Mouse (Mus musculus) limb, embryonic 12.5 days (tissue): Measurements from ENCODE around the gene Cdadc1. TPM values are rescaled to one million over a fixed set of nuclear protein-coding genes. Genes with fewer than 3 reads are reported as not detected.

Experiments
- ATAC-seq: fragments of 200-750 bp; cut with Nextera tagmentation; 2 replicates; pipeline ENCODE4 v1.8.0; 2017; ENCODE audit warnings: low read depth, moderate TSS enrichment; ENCODE audit not compliant: insufficient number of reproducible peaks, insufficient read depth, low FRiP score, low TSS enrichment
- H3K27ac ChIP-seq: fragments of 300-500 bp; sonication (generic); 2 replicates; pipeline ENCODE4 v1.5.1; 2016; ENCODE audit warnings: mild to moderate bottlenecking, moderate library complexity
- H3K27me3 ChIP-seq: fragments of 300-500 bp; sonication (generic); 2 replicates; pipeline ENCODE4 v1.6.1; 2016; ENCODE audit warnings: mild to moderate bottlenecking, moderate library complexity
- H3K36me3 ChIP-seq: fragments of 300-500 bp; sonication (generic); 2 replicates; pipeline ENCODE4 v1.6.1; 2016; ENCODE audit warnings: mild to moderate bottlenecking, moderate library complexity
- H3K4me1 ChIP-seq: fragments of 300-500 bp; sonication (generic); replicated peaks from 2 replicates; pipeline ENCODE4 v1.6.1; 2016
- H3K4me2 ChIP-seq: fragments of 300-500 bp; sonication (generic); 2 replicates; pipeline ENCODE4 v1.6.1; 2016; ENCODE audit warnings: mild to moderate bottlenecking, moderate library complexity
- H3K4me3 ChIP-seq: fragments of 300-500 bp; sonication (generic); replicated peaks from 2 replicates; pipeline ENCODE4 v1.5.1; 2016; ENCODE audit warnings: mild to moderate bottlenecking
- H3K9ac ChIP-seq: fragments of 300-500 bp; sonication (generic); replicated peaks from 2 replicates; pipeline ENCODE4 v1.6.1; 2016; ENCODE audit warnings: mild to moderate bottlenecking, moderate library complexity
- H3K9me3 ChIP-seq: fragments of 300-500 bp; sonication (generic); 2 replicates; pipeline ENCODE4 v1.6.1; 2016; ENCODE audit warnings: mild to moderate bottlenecking, moderate library complexity
- WGBS: fragments of 180-500 bp; shearing (Covaris S2); methylation state at CpG from one replicate; pipeline ENCODE4 v1.1.7; 2016; 5-methylcytosine and 5-hydroxymethylcytosine counted together
- polyA plus RNA-seq: library from polyadenylated mRNA; unstranded; fragments of >200 nt; fragmentation: Nextera tagmentation; extraction: Ambion mirVana; gene quantifications from 2 replicates; pipeline ENCODE4 v1.2.1, GENCODE M21; 2016

Cdadc1 gene
- polyA plus RNA-seq, 1 experiment from 2014 or later = 35.5 TPM

DNA sequence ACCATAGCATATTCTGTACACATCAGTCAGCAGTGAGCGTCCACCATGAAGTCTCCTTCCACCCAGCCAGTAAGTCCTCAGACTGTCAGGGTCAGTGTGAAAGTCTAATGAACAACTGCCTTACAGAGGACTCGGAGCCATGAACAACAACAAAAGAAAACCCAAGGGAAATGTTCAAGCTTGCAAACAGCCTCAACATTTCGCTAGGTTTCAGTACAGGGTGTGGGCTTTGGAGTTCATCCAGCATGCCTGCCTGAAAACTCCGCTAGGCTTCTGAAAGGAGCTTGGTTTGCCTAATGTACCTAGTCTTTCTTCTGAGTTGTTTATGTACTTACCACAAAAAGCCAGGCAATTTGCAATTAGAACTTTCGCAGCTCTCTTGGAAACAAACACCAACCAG lies 53.8 kb downstream of the Cdadc1 start:
- Histone ChIP-seq H3K4me1 (peaks cover 6% of the 10 kb centered on the region; the same call in 1 of the 2 replicates), H3K36me3 (peaks cover 8% of the 10 kb centered on the region; the same call in 1 of the 2 replicates), H3K27ac (no peak overlapping the region), H3K9me3 (no peaks in the 10 kb centered on the region), H3K4me3 (no peak overlapping the region), H3K9ac (no peak overlapping the region), H3K27me3 (no peaks in the 10 kb centered on the region), H3K4me2 (no peak overlapping the region)
- 72% methylated on average over 5 of the region's 5 CpGs for WGBS
- ATAC-seq = no peak

DNA sequence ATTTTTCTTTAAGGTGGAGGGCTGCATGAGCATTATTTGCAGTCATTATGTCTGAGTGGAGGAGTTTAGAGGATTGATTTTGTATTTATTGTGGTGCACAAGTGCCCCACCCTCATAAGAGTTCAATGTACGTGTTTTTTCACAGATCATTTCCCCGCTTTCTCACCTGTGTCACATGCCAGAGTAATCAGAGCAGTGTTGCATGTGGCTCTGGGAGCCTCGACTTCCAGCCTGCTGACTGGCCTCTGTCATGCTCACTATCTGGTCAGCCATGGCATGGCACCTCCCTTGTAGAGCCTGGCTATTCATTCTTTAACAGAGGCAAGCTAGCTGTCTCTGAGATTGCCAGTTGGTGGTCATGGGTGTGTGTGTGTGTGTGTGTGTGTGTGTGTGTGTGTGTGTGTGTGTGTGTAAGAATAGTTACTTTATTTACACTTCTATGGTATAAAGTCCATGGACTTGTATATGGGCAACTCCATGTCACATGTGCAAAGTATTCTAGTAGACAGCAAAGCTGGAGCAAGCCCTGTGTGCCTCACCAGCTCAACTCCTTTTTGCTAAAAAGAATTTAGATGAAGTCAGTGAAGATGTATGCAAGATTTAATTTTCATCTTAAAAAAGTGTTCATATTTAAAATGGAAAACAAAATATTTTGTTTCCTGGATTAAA lies 54.5 kb downstream of the Cdadc1 start:
- H3K4me2 ChIP-seq = no peak overlapping the region
- WGBS = 87% methylated on average over 3 of the region's 3 CpGs
- ATAC-seq = no peak
- no peaks in the 10 kb centered on the region for H3K27me3 ChIP-seq
- peaks cover 6% of the 10 kb centered on the region; the same call in 1 of the 2 replicates for H3K4me1 ChIP-seq
- peaks cover 8% of the 10 kb centered on the region; the same call in 1 of the 2 replicates for H3K36me3 ChIP-seq
- H3K4me3 ChIP-seq = no peak overlapping the region
- H3K27ac ChIP-seq = no peak overlapping the region
- no peak overlapping the region for H3K9ac ChIP-seq
- no peaks in the 10 kb centered on the region for H3K9me3 ChIP-seq

DNA sequence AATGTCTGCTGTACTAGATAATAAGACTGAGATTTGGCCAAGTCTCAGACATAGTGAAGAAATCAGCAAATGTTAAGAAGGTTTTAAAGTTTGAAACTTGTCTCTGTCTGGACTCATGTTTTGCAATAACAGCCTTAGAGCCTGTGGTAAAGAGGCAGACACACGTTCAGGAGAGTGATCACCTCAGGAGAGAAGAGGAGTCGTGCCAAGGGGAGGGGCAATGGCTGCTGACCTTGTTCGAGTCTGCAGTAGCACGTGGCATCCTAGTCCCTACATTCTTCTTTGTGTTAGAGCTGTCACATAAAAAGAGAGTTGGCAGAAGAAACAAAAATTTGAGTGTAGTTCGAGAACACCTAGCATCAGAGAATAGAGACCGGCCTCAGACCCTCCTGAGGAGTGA lies 57.0 kb downstream of the Cdadc1 start:
- peaks cover 5% of the 10 kb centered on the region; the same call in 1 of the 2 replicates for H3K36me3 ChIP-seq
- H3K27me3 ChIP-seq = no peaks in the 10 kb centered on the region
- H3K9me3 ChIP-seq = no peaks in the 10 kb centered on the region
- no peak overlapping the region for H3K27ac ChIP-seq
- no peak overlapping the region for H3K4me2 ChIP-seq
- no peak overlapping the region for H3K4me3 ChIP-seq
- H3K9ac ChIP-seq = no peak overlapping the region
- WGBS = 82% methylated on average over 6 of the region's 6 CpGs
- H3K4me1 ChIP-seq = peaks cover 6% of the 10 kb centered on the region; the same call in 1 of the 2 replicates
- no peak for ATAC-seq

GRCm38 (mm10) chr14:59540230-59540629 lies 57.5 kb downstream of the Cdadc1 start:
- Histone ChIP-seq H3K27ac (no peak overlapping the region), H3K9ac (no peak overlapping the region), H3K36me3 (peaks cover 5% of the 10 kb centered on the region; the same call in 1 of the 2 replicates), H3K4me1 (peaks cover 6% of the 10 kb centered on the region; the same call in 1 of the 2 replicates), H3K9me3 (no peaks in the 10 kb centered on the region), H3K4me3 (no peak overlapping the region), H3K27me3 (no peaks in the 10 kb centered on the region), H3K4me2 (no peak overlapping the region)
- no peak for ATAC-seq
- 92% methylated on average over 2 of the region's 2 CpGs for WGBS

GRCm38 (mm10) chr14:59537829-59538432 lies 59.8 kb downstream of the Cdadc1 start:
- H3K9me3 ChIP-seq = no peaks in the 10 kb centered on the region
- no peaks in the 10 kb centered on the region for H3K4me1 ChIP-seq
- H3K9ac ChIP-seq = no peak overlapping the region
- no peak overlapping the region for H3K4me3 ChIP-seq
- WGBS = 88% methylated on average over 4 of the region's 4 CpGs
- H3K27me3 ChIP-seq = no peaks in the 10 kb centered on the region
- no peak for ATAC-seq
- H3K36me3 ChIP-seq = peaks cover 5% of the 10 kb centered on the region; the same call in 1 of the 2 replicates
- H3K27ac ChIP-seq = no peak overlapping the region
- no peak overlapping the region for H3K4me2 ChIP-seq

DNA sequence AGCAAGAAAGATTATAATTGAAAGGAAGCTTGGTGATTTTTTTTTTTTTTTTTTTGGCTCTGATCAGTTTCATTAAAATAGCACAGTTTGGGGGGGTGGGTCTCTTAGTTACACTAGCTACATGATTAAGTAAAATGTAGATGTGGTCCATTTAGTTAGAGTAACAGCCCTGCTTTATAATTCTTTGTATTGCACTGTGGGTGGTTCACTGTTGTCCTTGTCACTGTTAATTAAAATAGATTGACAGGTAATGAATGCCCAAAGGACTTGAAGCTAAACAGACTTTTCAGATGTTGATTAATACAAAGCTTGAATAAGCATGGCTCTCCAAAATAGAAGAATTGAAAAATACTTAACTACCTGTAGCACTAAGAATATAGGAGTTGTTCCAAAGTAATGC lies 63.9 kb downstream of the Cdadc1 start:
- H3K4me2 ChIP-seq = no peak overlapping the region
- no peak overlapping the region for H3K27ac ChIP-seq
- no peaks in the 10 kb centered on the region for H3K9me3 ChIP-seq
- H3K4me3 ChIP-seq = no peak overlapping the region
- H3K4me1 ChIP-seq = no peaks in the 10 kb centered on the region
- H3K27me3 ChIP-seq = no peaks in the 10 kb centered on the region
- no peak for ATAC-seq
- H3K9ac ChIP-seq = no peak overlapping the region
- H3K36me3 ChIP-seq = no peaks in the 10 kb centered on the region

GRCm38 (mm10) chr14:59532986-59533385 lies 64.8 kb downstream of the Cdadc1 start:
- WGBS = 88% methylated on average over 1 of the region's 1 CpGs

DNA sequence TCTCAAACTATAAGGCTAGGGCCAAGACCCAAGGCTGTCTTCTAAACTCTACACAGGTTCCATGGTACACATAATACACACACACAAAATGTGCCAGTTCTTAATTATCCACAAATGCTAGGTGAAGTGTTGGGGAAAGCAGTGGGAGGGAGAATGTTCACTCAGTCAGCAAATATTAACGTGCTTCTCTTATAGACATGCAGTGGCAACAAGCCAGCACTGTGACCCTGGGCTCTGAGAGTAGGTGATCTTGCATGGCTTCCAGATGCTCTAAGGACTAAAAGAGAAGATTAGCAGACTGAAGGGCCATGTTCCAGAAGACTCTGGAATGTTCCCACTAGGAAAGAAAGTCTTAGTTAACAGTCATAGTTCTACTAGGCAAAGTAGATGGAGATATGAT lies 67.0 kb downstream of the Cdadc1 start:
- no peaks in the 10 kb centered on the region for H3K9me3 ChIP-seq
- no peak overlapping the region for H3K4me2 ChIP-seq
- no peaks in the 10 kb centered on the region for H3K36me3 ChIP-seq
- H3K9ac ChIP-seq = no peak overlapping the region
- H3K4me3 ChIP-seq = no peak overlapping the region
- WGBS = 80% methylated on average over 1 of the region's 1 CpGs
- no peak for ATAC-seq
- no peaks in the 10 kb centered on the region for H3K27me3 ChIP-seq
- H3K4me1 ChIP-seq = no peaks in the 10 kb centered on the region
- no peak overlapping the region for H3K27ac ChIP-seq

More at GRCm38 (mm10) chr14:59532986-59533385, 64.8 kb downstream of the Cdadc1 start:
- Histone ChIP-seq H3K36me3 (no peaks in the 10 kb centered on the region), H3K4me1 (no peaks in the 10 kb centered on the region), H3K4me2 (no peak overlapping the region), H3K27me3 (no peaks in the 10 kb centered on the region), H3K9me3 (no peaks in the 10 kb centered on the region), H3K4me3 (no peak overlapping the region), H3K27ac (no peak overlapping the region), H3K9ac (no peak overlapping the region)
- ATAC-seq = no peak

DNA sequence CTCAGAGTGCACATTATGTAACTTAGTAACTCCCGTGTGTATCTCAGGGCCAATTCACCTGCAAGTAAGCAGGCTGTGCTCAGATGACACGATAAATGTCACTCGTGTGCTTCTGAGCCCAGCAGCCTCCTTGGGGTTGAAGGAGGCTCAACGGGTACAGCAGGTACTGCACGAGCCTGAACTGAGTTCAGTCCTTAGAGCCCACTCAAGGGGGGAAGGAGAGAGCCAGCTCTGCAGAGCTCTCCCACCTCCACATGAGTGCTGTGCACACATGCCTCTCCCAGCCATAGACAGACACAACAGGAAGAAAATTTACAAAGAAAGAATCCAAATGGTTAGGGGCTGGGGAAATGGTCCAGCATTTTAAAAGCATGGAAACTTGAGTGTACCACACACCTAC lies 71.9 kb downstream of the Cdadc1 start:
- no peak for ATAC-seq

DNA sequence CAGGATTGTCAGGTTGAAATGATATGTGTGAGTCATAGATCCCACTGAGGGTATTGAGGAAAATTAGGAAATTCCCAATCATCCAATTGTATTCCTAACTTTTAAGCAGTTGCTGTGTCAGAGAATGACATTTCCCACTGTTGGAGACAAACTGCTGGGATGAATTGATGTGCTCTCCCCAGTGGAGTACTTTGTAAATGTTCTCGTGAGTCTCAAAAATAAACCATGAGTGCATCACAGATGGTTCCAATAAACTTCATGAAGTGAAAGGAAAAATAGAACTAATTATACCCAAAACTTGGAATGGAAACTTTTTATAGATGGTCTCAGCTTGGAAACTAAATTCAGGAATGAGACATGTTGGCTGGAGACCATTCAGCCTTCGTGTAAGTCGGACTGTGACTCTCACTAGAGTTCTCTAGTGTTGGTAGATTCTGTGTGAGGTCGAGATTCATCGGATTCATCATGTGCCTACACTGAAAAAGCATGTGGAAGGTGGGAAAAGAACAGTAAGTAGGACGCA lies 83.8 kb downstream of the Cdadc1 start:
- Histone ChIP-seq H3K27me3 (no peaks in the 10 kb centered on the region), H3K36me3 (no peaks in the 10 kb centered on the region), H3K27ac (no peak overlapping the region), H3K9ac (no peak overlapping the region), H3K4me2 (no peak overlapping the region), H3K4me1 (no peaks in the 10 kb centered on the region), H3K9me3 (no peaks in the 10 kb centered on the region), H3K4me3 (no peak overlapping the region)
- WGBS = 80% methylated on average over 6 of the region's 6 CpGs
- ATAC-seq = no peak

More for the DNA sequence above, 71.9 kb downstream of the Cdadc1 start:
- Histone ChIP-seq H3K9ac (no peak overlapping the region), H3K4me1 (no peaks in the 10 kb centered on the region), H3K36me3 (no peaks in the 10 kb centered on the region), H3K27me3 (no peaks in the 10 kb centered on the region), H3K4me3 (no peak overlapping the region), H3K9me3 (no peaks in the 10 kb centered on the region), H3K4me2 (no peak overlapping the region), H3K27ac (no peak overlapping the region)
- 89% methylated on average over 5 of the region's 5 CpGs for WGBS
